Mouse (Mus musculus): ENCODE data around the gene Tmem87a. TPM values are rescaled to one million over a fixed set of nuclear protein-coding genes. Genes with fewer than 3 reads are reported as not detected.

The Tmem87a gene
- polyA plus RNA-seq (2017; shearing (Covaris generic)): 22.1 TPM

GRCm38 (mm10) chr2:120403986-120404822 is at the start of gene Tmem87a:
TSS of gene Tmem87a (minus strand) at chr2:120404113.

GRCm38 (mm10) chr2:120403653-120403985 is 294 bp downstream of the Tmem87a start, which contains the start of gene Ganc:
TSS of gene Ganc (plus strand) at chr2:120403896.

GRCm38 (mm10) chr2:120352682-120353646 is 50.9 kb downstream of the Tmem87a start, which contains the start of gene Vps39:
TSS of gene Vps39 (minus strand) at chr2:120353137.

GRCm38 (mm10) chr2:120313976-120314375 is 89.9 kb downstream of the Tmem87a start, which contains the start of gene Pla2g4f:
TSS of gene Pla2g4f (minus strand) at chr2:120314165.

Other genes starting within 250 kb of the Tmem87a start
- gene Ehd4, start 249.5 kb downstream of the Tmem87a start, polyA plus RNA-seq (2017; shearing (Covaris generic)): 19.3 TPM
- not detected for gene Pla2g4e, start 158.8 kb downstream of the Tmem87a start, polyA plus RNA-seq (2017; shearing (Covaris generic))
- gene Pla2g4d, start 114.9 kb downstream of the Tmem87a start, polyA plus RNA-seq (2017; shearing (Covaris generic)): not detected
- 0.33 TPM for gene Pla2g4f, start 89.9 kb downstream of the Tmem87a start, polyA plus RNA-seq (2017; shearing (Covaris generic))
- 39.3 TPM for gene Vps39, start 51.0 kb downstream of the Tmem87a start, polyA plus RNA-seq (2017; shearing (Covaris generic))
- 17.2 TPM for gene Ganc, start 217 bp downstream of the Tmem87a start, polyA plus RNA-seq (2017; shearing (Covaris generic))
- 0.66 TPM for gene Capn3, start 51.9 kb upstream of the Tmem87a start, polyA plus RNA-seq (2017; shearing (Covaris generic))
- 56.8 TPM for gene Zfp106, start 159.7 kb upstream of the Tmem87a start, polyA plus RNA-seq (2017; shearing (Covaris generic))
- gene Snap23, start 163.6 kb upstream of the Tmem87a start, polyA plus RNA-seq (2017; shearing (Covaris generic)): 29.4 TPM
- 21.6 TPM for gene Haus2, start 205.3 kb upstream of the Tmem87a start, polyA plus RNA-seq (2017; shearing (Covaris generic))
- gene Lrrc57, start 205.4 kb upstream of the Tmem87a start, polyA plus RNA-seq (2017; shearing (Covaris generic)): 16.2 TPM
- gene Stard9, start 225.0 kb upstream of the Tmem87a start, polyA plus RNA-seq (2017; shearing (Covaris generic)): 0.90 TPM

Measured in effector memory CD4-positive, alpha-beta T cell, adult 7 months (primary cell).